Mouse (Mus musculus): ENCODE data around the gene Gucy2g. TPM values are rescaled to one million over a fixed set of nuclear protein-coding genes. Genes with fewer than 3 reads are reported as not detected.
A peak's percentile ranks its signal among the peaks of the same experiment; 100 is the strongest.

Gucy2g gene
- polyA plus RNA-seq, 1 experiment from 2014 or later: not detected

- H3K4me1 ChIP-seq: peaks cover 18% of the 10 kb centered on the region
Measured at GRCm38 (mm10) chr19:55257656-55258375, 16.8 kb upstream of the Gucy2g start.

GRCm38 (mm10) chr19:55256156-55256555 lies 15.1 kb upstream of the Gucy2g start:
- Histone ChIP-seq H3K27ac (no peak overlapping the region), H3K36me3 (no peaks in the 10 kb centered on the region), H3K9me3 (replicated peaks) (no peaks in the 10 kb centered on the region), H3K4me3 (no peak overlapping the region), H3K27me3 (ENCODE audit: low read depth, poor library complexity, severe bottlenecking) (peaks cover 10% of the 10 kb centered on the region), H3K4me1 (peaks cover 18% of the 10 kb centered on the region)
- DNase-seq (ENCODE audit: low spot score): no peak
- WGBS: 92% methylated on average over 9 of the region's 9 CpGs

More at GRCm38 (mm10) chr19:55257656-55258375, 16.8 kb upstream of the Gucy2g start:
- DNase-seq (ENCODE audit: low spot score): no peak
- Histone ChIP-seq H3K27me3 (ENCODE audit: low read depth, poor library complexity, severe bottlenecking) (peaks cover 3% of the 10 kb centered on the region; the same call in 1 of the 2 replicates), H3K36me3 (no peaks in the 10 kb centered on the region), H3K9me3 (replicated peaks) (no peaks in the 10 kb centered on the region), H3K27ac (no peak overlapping the region), H3K4me3 (no peak overlapping the region)
- 92% methylated on average over 5 of the region's 5 CpGs for WGBS

- DNase-seq (ENCODE audit: low spot score): no peak
- peaks cover 10% of the 10 kb centered on the region for H3K27me3 ChIP-seq (ENCODE audit: low read depth, poor library complexity, severe bottlenecking)
- peak overlapping the region; percentile 82 for H3K27ac ChIP-seq
- peaks cover 18% of the 10 kb centered on the region for H3K4me1 ChIP-seq
- 13% methylated on average over 5 of the region's 5 CpGs for WGBS
- no peaks in the 10 kb centered on the region for H3K36me3 ChIP-seq
- H3K4me3 ChIP-seq: peak overlapping the region; percentile 62
- no peaks in the 10 kb centered on the region for H3K9me3 ChIP-seq (replicated peaks)
Measured at GRCm38 (mm10) chr19:55254513-55255016, 13.5 kb upstream of the Gucy2g start.

- H3K27ac ChIP-seq: peak overlapping the region; percentile 82
- H3K36me3 ChIP-seq: no peaks in the 10 kb centered on the region
- DNase-seq (ENCODE audit: low spot score): peak; percentile 73
- peaks cover 10% of the 10 kb centered on the region for H3K27me3 ChIP-seq (ENCODE audit: low read depth, poor library complexity, severe bottlenecking)
- peak overlapping the region; percentile 62 for H3K4me3 ChIP-seq
- no peaks in the 10 kb centered on the region for H3K9me3 ChIP-seq (replicated peaks)
- under 1% methylated on average over 32 of the region's 32 CpGs for WGBS
- peaks cover 18% of the 10 kb centered on the region for H3K4me1 ChIP-seq
Measured at GRCm38 (mm10) chr19:55253570-55254441, 12.8 kb upstream of the Gucy2g start.

GRCm38 (mm10) chr19:55253239-55253569 lies 12.2 kb upstream of the Gucy2g start:
- H3K4me1 ChIP-seq: peaks cover 18% of the 10 kb centered on the region
- no peak for DNase-seq (ENCODE audit: low spot score)
- peaks cover 10% of the 10 kb centered on the region for H3K27me3 ChIP-seq (ENCODE audit: low read depth, poor library complexity, severe bottlenecking)
- peak overlapping the region; percentile 62 for H3K4me3 ChIP-seq
- 4% methylated on average over 9 of the region's 9 CpGs for WGBS
- H3K36me3 ChIP-seq: no peaks in the 10 kb centered on the region
- H3K9me3 ChIP-seq (replicated peaks): no peaks in the 10 kb centered on the region
- H3K27ac ChIP-seq: peak overlapping the region; percentile 82

GRCm38 (mm10) chr19:55251383-55252124 lies 10.5 kb upstream of the Gucy2g start, which contains the start of gene Acsl5:
Acsl5 (plus strand) TSS chr19:55251938.
- WGBS: 95% methylated on average over 9 of the region's 9 CpGs
- Histone ChIP-seq H3K4me3 (no peak within 1 kb of the TSS), H3K36me3 (no peaks in the 10 kb centered on the region), H3K27ac (no peak within 1 kb of the TSS), H3K4me1 (peaks cover 18% of the 10 kb centered on the region), H3K27me3 (ENCODE audit: low read depth, poor library complexity, severe bottlenecking) (peaks cover 10% of the 10 kb centered on the region), H3K9me3 (replicated peaks) (no peaks in the 10 kb centered on the region)
- DNase-seq (ENCODE audit: low spot score): no peak

- 87% methylated on average over 5 of the region's 5 CpGs for WGBS
Measured at GRCm38 (mm10) chr19:55250451-55250850, 9.4 kb upstream of the Gucy2g start.

GRCm38 (mm10) chr19:55247991-55248520 lies 7.0 kb upstream of the Gucy2g start:
- no peak overlapping the region for H3K4me3 ChIP-seq
- peaks cover 10% of the 10 kb centered on the region for H3K27me3 ChIP-seq (ENCODE audit: low read depth, poor library complexity, severe bottlenecking)
- H3K4me1 ChIP-seq: peaks cover 11% of the 10 kb centered on the region
- no peaks in the 10 kb centered on the region for H3K36me3 ChIP-seq
- no peak overlapping the region for H3K27ac ChIP-seq
- H3K9me3 ChIP-seq (replicated peaks): no peaks in the 10 kb centered on the region
- WGBS: 68% methylated on average over 9 of the region's 9 CpGs
- DNase-seq (ENCODE audit: low spot score): no peak

More at GRCm38 (mm10) chr19:55250451-55250850, 9.4 kb upstream of the Gucy2g start:
- peaks cover 18% of the 10 kb centered on the region for H3K4me1 ChIP-seq
- no peak for DNase-seq (ENCODE audit: low spot score)
- no peak overlapping the region for H3K27ac ChIP-seq
- H3K27me3 ChIP-seq (ENCODE audit: low read depth, poor library complexity, severe bottlenecking): peaks cover 10% of the 10 kb centered on the region
- no peaks in the 10 kb centered on the region for H3K9me3 ChIP-seq (replicated peaks)
- H3K4me3 ChIP-seq: no peak overlapping the region
- no peaks in the 10 kb centered on the region for H3K36me3 ChIP-seq

- Histone ChIP-seq H3K4me3 (no peak overlapping the region), H3K9me3 (replicated peaks) (no peaks in the 10 kb centered on the region), H3K27me3 (ENCODE audit: low read depth, poor library complexity, severe bottlenecking) (peaks cover 5% of the 10 kb centered on the region; the same call in 1 of the 2 replicates), H3K4me1 (peaks cover 9% of the 10 kb centered on the region), H3K36me3 (no peaks in the 10 kb centered on the region), H3K27ac (no peak overlapping the region)
- 81% methylated on average over 5 of the region's 5 CpGs for WGBS
- DNase-seq (ENCODE audit: low spot score): no peak
Measured at GRCm38 (mm10) chr19:55247563-55247962, 6.5 kb upstream of the Gucy2g start.

- 23% methylated on average over 7 of the region's 7 CpGs for WGBS
Measured at GRCm38 (mm10) chr19:55244791-55245231, 3.8 kb upstream of the Gucy2g start.

GRCm38 (mm10) chr19:55239766-55240426 lies 1.1 kb downstream of the Gucy2g start:
- Histone ChIP-seq H3K36me3 (no peaks in the 10 kb centered on the region), H3K4me1 (peaks cover 4% of the 10 kb centered on the region), H3K4me3 (no peak overlapping the region), H3K27me3 (ENCODE audit: low read depth, poor library complexity, severe bottlenecking) (no peaks in the 10 kb centered on the region), H3K9me3 (replicated peaks) (no peaks in the 10 kb centered on the region), H3K27ac (no peak overlapping the region)
- 76% methylated on average over 6 of the region's 6 CpGs for WGBS
- no peak for DNase-seq (ENCODE audit: low spot score)

More at GRCm38 (mm10) chr19:55244791-55245231, 3.8 kb upstream of the Gucy2g start:
- no peaks in the 10 kb centered on the region for H3K9me3 ChIP-seq (replicated peaks)
- H3K36me3 ChIP-seq: no peaks in the 10 kb centered on the region
- peaks cover 9% of the 10 kb centered on the region for H3K4me1 ChIP-seq
- H3K27ac ChIP-seq: peak overlapping the region; percentile 10; the same call in 1 of the 2 replicates
- H3K4me3 ChIP-seq: no peak overlapping the region
- H3K27me3 ChIP-seq (ENCODE audit: low read depth, poor library complexity, severe bottlenecking): no peaks in the 10 kb centered on the region
- DNase-seq (ENCODE audit: low spot score): peak; percentile 42

GRCm38 (mm10) chr19:55236564-55236963 lies 4.5 kb downstream of the Gucy2g start:
- 81% methylated on average over 5 of the region's 5 CpGs for WGBS

More at GRCm38 (mm10) chr19:55236564-55236963, 4.5 kb downstream of the Gucy2g start:
- Histone ChIP-seq H3K9me3 (replicated peaks) (no peaks in the 10 kb centered on the region), H3K27me3 (ENCODE audit: low read depth, poor library complexity, severe bottlenecking) (no peaks in the 10 kb centered on the region), H3K36me3 (no peaks in the 10 kb centered on the region), H3K4me1 (no peaks in the 10 kb centered on the region), H3K4me3 (no peak overlapping the region), H3K27ac (no peak overlapping the region)
- DNase-seq (ENCODE audit: low spot score): no peak
